Mouse (Mus musculus) adrenal gland, adult 2 months (tissue): ENCODE measurements around the gene 9530003J23Rik. TPM values are rescaled to one million over a fixed set of nuclear protein-coding genes. Genes with fewer than 3 reads are reported as not detected.
"Not testable (repeated sequence)": the region's sequence is repeated elsewhere in the genome, so short reads cannot be mapped to it uniquely, and the experiment has no call there.

Experiments
- DNase-seq: peaks from one replicate; pipeline ENCODE4 v3.0.0; 2021
- polyA plus RNA-seq: library from polyadenylated mRNA; depleted of rRNA; stranded (reverse); fragments of >200 nt; gene quantifications from 2 replicates; pipeline ENCODE4 v1.2.3, GENCODE M21; 2012
- total RNA-seq, 2 experiments: library from RNA; stranded (reverse); gene quantifications; 2 replicates each; pipeline ENCODE4 v1.2.3; 2021

Gene 9530003J23Rik
- total and polyA plus RNA-seq, 3 experiments, result not detected

GRCm38 (mm10) chr10:117225094-117225493 is 13.4 kb downstream of the 9530003J23Rik start:
- no peak for DNase-seq

GRCm38 (mm10) chr10:117224102-117224990 is 14.2 kb downstream of the 9530003J23Rik start, which contains the start of gene Yeats4:
Gene Yeats4, minus strand, starts transcription at chr10:117224507.
- peak; percentile 97 for DNase-seq

- no peak for DNase-seq
These were observed 14.8 kb downstream of the 9530003J23Rik start for GRCm38 (mm10) chr10:117223758-117224101.

- DNase-seq, result no peak
These were observed 15.7 kb downstream of the 9530003J23Rik start for GRCm38 (mm10) chr10:117222821-117223220.

GRCm38 (mm10) chr10:117218351-117218750 is 20.2 kb downstream of the 9530003J23Rik start:
- DNase-seq, result no peak

- DNase-seq, result peak; percentile 74
These were observed 21.2 kb downstream of the 9530003J23Rik start for GRCm38 (mm10) chr10:117217246-117217840.

GRCm38 (mm10) chr10:117216793-117217192 is 21.7 kb downstream of the 9530003J23Rik start:
- no peak for DNase-seq

GRCm38 (mm10) chr10:117216132-117216495 is 22.4 kb downstream of the 9530003J23Rik start:
- DNase-seq, result no peak

GRCm38 (mm10) chr10:117215409-117216131 is 22.9 kb downstream of the 9530003J23Rik start:
- DNase-seq, result no peak

- no peak for DNase-seq
These were observed 27.5 kb downstream of the 9530003J23Rik start for GRCm38 (mm10) chr10:117211023-117211422.

GRCm38 (mm10) chr10:117209469-117209938 is 29.0 kb downstream of the 9530003J23Rik start:
- peak; percentile 42 for DNase-seq

GRCm38 (mm10) chr10:117208787-117209186 is 29.7 kb downstream of the 9530003J23Rik start:
- not testable (repeated sequence) for DNase-seq

GRCm38 (mm10) chr10:117208221-117208620 is 30.3 kb downstream of the 9530003J23Rik start:
- DNase-seq, result no peak

GRCm38 (mm10) chr10:117206070-117206469 is 32.4 kb downstream of the 9530003J23Rik start:
- no peak for DNase-seq

GRCm38 (mm10) chr10:117203558-117203981 is 34.9 kb downstream of the 9530003J23Rik start:
- peak; percentile 20 for DNase-seq

GRCm38 (mm10) chr10:117202981-117203557 is 35.4 kb downstream of the 9530003J23Rik start:
- no peak for DNase-seq

- DNase-seq, result no peak
These were observed 38.8 kb downstream of the 9530003J23Rik start for GRCm38 (mm10) chr10:117199701-117200100.

GRCm38 (mm10) chr10:117196696-117197095 is 41.8 kb downstream of the 9530003J23Rik start:
- DNase-seq, result no peak

- no peak for DNase-seq
These were observed 42.8 kb downstream of the 9530003J23Rik start for GRCm38 (mm10) chr10:117195748-117196147.

GRCm38 (mm10) chr10:117195005-117195404 is 43.5 kb downstream of the 9530003J23Rik start:
- DNase-seq, result no peak

GRCm38 (mm10) chr10:117193364-117193763 is 45.1 kb downstream of the 9530003J23Rik start:
- no peak for DNase-seq
